Mouse (Mus musculus) lung, embryonic 16.5 days (tissue): ENCODE results near the gene Prkag2. TPM values are rescaled to one million over a fixed set of nuclear protein-coding genes. Genes with fewer than 3 reads are reported as not detected.

ENCODE experiments used
- ATAC-seq: fragments of 200-750 bp; cut with Nextera tagmentation; 2 replicates; pipeline ENCODE4 v1.8.0; 2017; ENCODE audit warnings: low read depth, mild to moderate bottlenecking, moderate library complexity
- H3K27ac ChIP-seq: fragments of 300-500 bp; sonication (generic); 2 replicates; pipeline ENCODE4 v1.5.1; 2014; ENCODE audit warnings: mild to moderate bottlenecking, control low read depth, low read length
- H3K27me3 ChIP-seq: fragments of 300-500 bp; sonication (generic); 2 replicates; pipeline ENCODE4 v1.6.1; 2014; ENCODE audit warnings: low read depth, low read length, mixed read lengths; ENCODE audit not compliant: control insufficient read depth, insufficient read depth
- H3K36me3 ChIP-seq: fragments of 300-500 bp; sonication (generic); 2 replicates; pipeline ENCODE4 v1.6.1; 2014; ENCODE audit warnings: low read length; ENCODE audit not compliant: control insufficient read depth, insufficient read depth
- H3K4me1 ChIP-seq: fragments of 300-500 bp; sonication (generic); replicated peaks from 2 replicates; pipeline ENCODE4 v1.6.1; 2014; ENCODE audit warnings: low read length, mixed read lengths; ENCODE audit not compliant: control insufficient read depth, insufficient read depth
- H3K4me2 ChIP-seq: fragments of 300-500 bp; sonication (generic); 2 replicates; pipeline ENCODE4 v1.6.1; 2014; ENCODE audit warnings: low read depth, low read length, control low read depth
- H3K4me3 ChIP-seq: fragments of 300-500 bp; sonication (generic); 2 replicates; pipeline ENCODE4 v1.5.1; 2014; ENCODE audit warnings: mild to moderate bottlenecking, low read length, control low read depth
- H3K9ac ChIP-seq: fragments of 300-500 bp; sonication (generic); 2 replicates; pipeline ENCODE4 v1.6.1; 2014; ENCODE audit warnings: low read length, control low read depth
- H3K9me3 ChIP-seq: fragments of 300-500 bp; sonication (generic); 2 replicates; pipeline ENCODE4 v1.6.1; 2016; ENCODE audit warnings: low read length; ENCODE audit not compliant: control insufficient read depth
- WGBS: fragments of 180-500 bp; shearing (Covaris S2); extraction: QIAGEN DNeasy Blood & Tissue Kit; methylation state at CpG from one replicate; pipeline ENCODE4 v1.1.7; 2014; 5-methylcytosine and 5-hydroxymethylcytosine counted together
- polyA plus RNA-seq: library from polyadenylated mRNA; unstranded; fragments of >200 nt; fragmentation: Nextera tagmentation; extraction: Ambion mirVana; gene quantifications from 2 replicates; pipeline ENCODE4 v1.2.1, GENCODE M21; 2015

The Prkag2 gene
- 25.5 and 28.0 TPM in 2 replicates for polyA plus RNA-seq

- ATAC-seq = peak; percentile 65
- peak within 1 kb of the TSS; percentile 69 for H3K9ac ChIP-seq
- H3K4me3 ChIP-seq = peak within 1 kb of the TSS; percentile 62
- no peaks in the 10 kb centered on the region for H3K9me3 ChIP-seq
- H3K4me2 ChIP-seq = peak within 1 kb of the TSS; percentile 95
- H3K36me3 ChIP-seq = no peaks in the 10 kb centered on the region
- WGBS = under 1% methylated on average over 41 of the region's 50 CpGs
- H3K27ac ChIP-seq = peak within 1 kb of the TSS; percentile 41
- H3K4me1 ChIP-seq = peaks cover 5% of the 10 kb centered on the region
- peaks cover 9% of the 10 kb centered on the region for H3K27me3 ChIP-seq
These were observed at the start of gene Prkag2 for GRCm38 (mm10) chr5:25100516-25101125. Gene Prkag2, minus strand, starts transcription at chr5:25100642.

GRCm38 (mm10) chr5:25149331-25149965, 49.0 kb upstream of the Prkag2 start:
- Histone ChIP-seq H3K27me3 (no peaks in the 10 kb centered on the region), H3K4me3 (no peak overlapping the region), H3K9me3 (no peaks in the 10 kb centered on the region), H3K4me2 (no peak overlapping the region), H3K27ac (no peak overlapping the region), H3K4me1 (no peaks in the 10 kb centered on the region), H3K36me3 (no peaks in the 10 kb centered on the region), H3K9ac (no peak overlapping the region)
- ATAC-seq = no peak
- WGBS = 61% methylated on average over 2 of the region's 2 CpGs

GRCm38 (mm10) chr5:25146705-25147104, 46.3 kb upstream of the Prkag2 start:
- Histone ChIP-seq H3K9me3 (no peaks in the 10 kb centered on the region), H3K36me3 (no peaks in the 10 kb centered on the region), H3K27ac (no peak overlapping the region), H3K27me3 (no peaks in the 10 kb centered on the region), H3K4me2 (no peak overlapping the region), H3K4me3 (no peak overlapping the region), H3K9ac (no peak overlapping the region), H3K4me1 (no peaks in the 10 kb centered on the region)
- WGBS = 68% methylated on average over 7 of the region's 7 CpGs
- no peak for ATAC-seq

- no peaks in the 10 kb centered on the region for H3K9me3 ChIP-seq
- 79% methylated on average over 4 of the region's 4 CpGs for WGBS
- H3K9ac ChIP-seq = no peak overlapping the region
- no peaks in the 10 kb centered on the region for H3K27me3 ChIP-seq
- H3K4me1 ChIP-seq = no peaks in the 10 kb centered on the region
- no peak overlapping the region for H3K4me3 ChIP-seq
- no peaks in the 10 kb centered on the region for H3K36me3 ChIP-seq
- no peak overlapping the region for H3K27ac ChIP-seq
- ATAC-seq = no peak
- no peak overlapping the region for H3K4me2 ChIP-seq
These were observed 27.4 kb upstream of the Prkag2 start for GRCm38 (mm10) chr5:25127865-25128264.

GRCm38 (mm10) chr5:25125884-25126560, 25.6 kb upstream of the Prkag2 start:
- no peak overlapping the region for H3K27ac ChIP-seq
- H3K36me3 ChIP-seq = no peaks in the 10 kb centered on the region
- H3K4me3 ChIP-seq = no peak overlapping the region
- H3K4me1 ChIP-seq = no peaks in the 10 kb centered on the region
- no peaks in the 10 kb centered on the region for H3K27me3 ChIP-seq
- no peak for ATAC-seq
- WGBS = 79% methylated on average over 3 of the region's 3 CpGs
- no peak overlapping the region for H3K9ac ChIP-seq
- no peak overlapping the region for H3K4me2 ChIP-seq
- no peaks in the 10 kb centered on the region for H3K9me3 ChIP-seq

GRCm38 (mm10) chr5:25122534-25122933, 22.1 kb upstream of the Prkag2 start:
- no peaks in the 10 kb centered on the region for H3K9me3 ChIP-seq
- no peak for ATAC-seq
- no peak overlapping the region for H3K4me2 ChIP-seq
- no peaks in the 10 kb centered on the region for H3K4me1 ChIP-seq
- H3K4me3 ChIP-seq = no peak overlapping the region
- no peaks in the 10 kb centered on the region for H3K27me3 ChIP-seq
- 82% methylated on average over 1 of the region's 1 CpGs for WGBS
- no peak overlapping the region for H3K9ac ChIP-seq
- no peak overlapping the region for H3K27ac ChIP-seq
- no peaks in the 10 kb centered on the region for H3K36me3 ChIP-seq

GRCm38 (mm10) chr5:25119148-25119547, 18.7 kb upstream of the Prkag2 start:
- no peaks in the 10 kb centered on the region for H3K36me3 ChIP-seq
- no peak overlapping the region for H3K9ac ChIP-seq
- H3K27ac ChIP-seq = no peak overlapping the region
- 70% methylated on average over 5 of the region's 5 CpGs for WGBS
- no peak for ATAC-seq
- H3K27me3 ChIP-seq = no peaks in the 10 kb centered on the region
- no peak overlapping the region for H3K4me2 ChIP-seq
- no peaks in the 10 kb centered on the region for H3K4me1 ChIP-seq
- no peaks in the 10 kb centered on the region for H3K9me3 ChIP-seq
- no peak overlapping the region for H3K4me3 ChIP-seq

GRCm38 (mm10) chr5:25115997-25116396, 15.6 kb upstream of the Prkag2 start:
- Histone ChIP-seq H3K4me2 (no peak overlapping the region), H3K9me3 (no peaks in the 10 kb centered on the region), H3K36me3 (no peaks in the 10 kb centered on the region), H3K27me3 (no peaks in the 10 kb centered on the region), H3K4me3 (no peak overlapping the region), H3K9ac (no peak overlapping the region), H3K4me1 (no peaks in the 10 kb centered on the region), H3K27ac (no peak overlapping the region)
- 64% methylated on average over 5 of the region's 5 CpGs for WGBS
- ATAC-seq = no peak

- Histone ChIP-seq H3K27ac (no peak overlapping the region), H3K27me3 (no peaks in the 10 kb centered on the region), H3K4me2 (no peak overlapping the region), H3K36me3 (no peaks in the 10 kb centered on the region), H3K9ac (no peak overlapping the region), H3K9me3 (no peaks in the 10 kb centered on the region), H3K4me1 (no peaks in the 10 kb centered on the region), H3K4me3 (no peak overlapping the region)
- no peak for ATAC-seq
- 55% methylated on average over 5 of the region's 5 CpGs for WGBS
These were observed 14.8 kb upstream of the Prkag2 start for GRCm38 (mm10) chr5:25115216-25115615.
